Mouse (Mus musculus) liver, embryonic 14.5 days (tissue): ENCODE measurements at regions not wholly inside any gene's neighbourhood (a gene's known extent, or its start where the extent isn't known, plus 50 kb on each side); places are given as distances from the start of the nearest gene placed in this dataset.

Experiments used
- ATAC-seq: fragments of 200-750 bp; cut with Nextera tagmentation; 2 replicates; pipeline ENCODE4 v1.8.0; 2017; ENCODE audit warnings: moderate number of reproducible peaks, mild to moderate bottlenecking, moderate library complexity; ENCODE audit not compliant: insufficient read depth
- DNase-seq, 3 experiments: peaks; one replicate each; pipeline ENCODE4 v3.0.0-alpha.2; 2012 to 2013; ENCODE audit warnings: low read depth in 3 of 3, low spot score in 3 of 3
- H3K27ac ChIP-seq: fragments of 300-500 bp; sonication (generic); 2 replicates; pipeline ENCODE4 v1.5.1; 2014; ENCODE audit warnings: moderate library complexity, mild to moderate bottlenecking, control low read depth, inconsistent platforms
- H3K27me3 ChIP-seq: fragments of 300-500 bp; sonication (generic); 2 replicates; pipeline ENCODE4 v1.6.1; 2014; ENCODE audit warnings: mild to moderate bottlenecking, low read length, moderate library complexity; ENCODE audit not compliant: control insufficient read depth, insufficient read depth
- H3K36me3 ChIP-seq: fragments of 300-500 bp; sonication (generic); replicated peaks from 2 replicates; pipeline ENCODE4 v1.6.1; 2014; ENCODE audit warnings: low read depth; ENCODE audit not compliant: control insufficient read depth, insufficient read depth
- H3K4me1 ChIP-seq, 2 experiments: fragments of 200-500 bp in 1 of 2; fragments of 300-500 bp in 1 of 2; sonication (generic) in 1 of 2; replicated peaks; 2 replicates each; pipeline ENCODE4 v1.6.1; 2012 to 2014; ENCODE audit warnings: antibody characterized with exemption in 1 of 2, inconsistent platforms in 1 of 2, low read length in 1 of 2; ENCODE audit not compliant: control insufficient read depth in 2 of 2, insufficient read depth in 2 of 2
- H3K4me2 ChIP-seq: fragments of 300-500 bp; sonication (generic); 2 replicates; pipeline ENCODE4 v1.6.1; 2014; ENCODE audit warnings: low read depth, mild to moderate bottlenecking, control low read depth, moderate library complexity
- H3K4me3 ChIP-seq, 2 experiments: fragments of 200-500 bp in 1 of 2; fragments of 300-500 bp in 1 of 2; sonication (generic) in 1 of 2; 2 replicates each; pipeline ENCODE4 v1.5.1; 2012 to 2014; ENCODE audit warnings: low read depth in 2 of 2, low read length in 2 of 2, mild to moderate bottlenecking in 2 of 2, control low read depth in 1 of 2, inconsistent platforms in 1 of 2, moderate library complexity in 1 of 2; ENCODE audit not compliant: insufficient read depth in 1 of 2
- H3K9ac ChIP-seq: fragments of 300-500 bp; sonication (generic); replicated peaks from 2 replicates; pipeline ENCODE4 v1.6.1; 2014; ENCODE audit warnings: mild to moderate bottlenecking, control low read depth, moderate library complexity
- H3K9me3 ChIP-seq: fragments of 300-500 bp; sonication (generic); 2 replicates; pipeline ENCODE4 v1.6.1; 2016; ENCODE audit warnings: low read length, mixed read lengths; ENCODE audit not compliant: control insufficient read depth
- CTCF ChIP-seq: IDR thresholded peaks from 2 replicates; pipeline ENCODE4 v1.5.1; 2016; ENCODE audit warnings: antibody characterized with exemption, low read depth, control low read depth
- EP300 ChIP-seq: IDR thresholded peaks from 2 replicates; pipeline ENCODE4 v1.6.1; 2016; ENCODE audit warnings: antibody characterized with exemption, low read depth
- WGBS: fragments of 180-500 bp; shearing (Covaris S2); extraction: QIAGEN DNeasy Blood & Tissue Kit; methylation state at CpG from one replicate; pipeline ENCODE4 v1.1.7; 2014; ENCODE audit not compliant: insufficient replicate concordance; 5-methylcytosine and 5-hydroxymethylcytosine counted together

DNA sequence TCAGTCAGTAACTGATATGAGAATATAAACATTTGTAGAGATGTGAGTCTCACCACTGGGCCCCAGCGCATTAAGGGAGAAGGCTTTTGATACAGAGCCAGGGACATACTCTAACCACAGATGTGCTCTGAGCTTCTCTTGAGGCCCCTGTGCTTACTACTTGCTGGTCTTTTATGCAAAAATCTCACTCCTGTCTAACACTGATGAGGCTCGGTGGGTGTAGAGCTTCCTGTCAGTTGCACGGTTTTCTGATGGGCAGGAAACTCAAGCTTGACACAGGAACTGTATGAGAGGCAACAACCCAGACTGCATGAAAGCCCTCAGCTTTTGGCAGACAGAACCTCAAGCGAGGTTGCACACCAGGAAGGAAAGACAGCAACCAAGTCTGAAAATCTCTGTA is 789.0 kb upstream of the Lrrc6 start:
- Histone ChIP-seq H3K36me3 (no peaks in the 10 kb centered on the region), H3K4me2 (no peak overlapping the region), H3K4me3 (no peak overlapping the region), H3K9me3 (no peaks in the 10 kb centered on the region), H3K9ac (no peak overlapping the region), H3K27ac (no peak overlapping the region), H3K27me3 (no peaks in the 10 kb centered on the region), H3K4me1 (peaks cover 0 to 9% of the 10 kb centered on the region in 2 experiments; a peak in 2 of 4 replicates)
- no peak for DNase-seq
- no peak for TF ChIP-seq CTCF
- WGBS, result 13% methylated on average over 4 of the region's 4 CpGs
- ATAC-seq, result no peak

DNA sequence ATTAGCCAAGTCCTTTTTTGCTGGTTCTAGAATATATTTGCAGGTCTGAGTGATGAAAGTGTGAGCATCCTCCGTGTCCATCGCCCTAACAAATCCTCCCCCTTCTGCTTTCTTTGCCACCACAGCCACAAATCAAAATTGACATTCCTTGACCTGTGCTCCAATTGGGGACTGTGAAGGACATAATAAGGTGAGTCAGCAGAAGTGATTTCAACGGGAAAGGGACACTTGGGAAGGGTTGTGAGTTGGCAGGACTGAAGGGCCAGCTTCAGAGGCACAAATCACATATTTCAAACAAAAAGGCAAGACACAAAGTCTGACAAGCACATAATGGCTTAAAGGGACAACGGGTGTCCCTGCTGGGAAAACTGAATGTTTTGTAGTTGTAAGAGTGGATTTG is 784.2 kb upstream of the Lrrc6 start:
- H3K27ac ChIP-seq, result no peak overlapping the region
- 46% methylated on average over 4 of the region's 4 CpGs for WGBS
- H3K27me3 ChIP-seq, result no peaks in the 10 kb centered on the region
- H3K9ac ChIP-seq, result no peak overlapping the region
- TF ChIP-seq CTCF (no peak), EP300 (no peak)
- no peak overlapping the region for H3K4me2 ChIP-seq
- H3K4me3 ChIP-seq, result no peak overlapping the region
- no peak for DNase-seq
- no peak for ATAC-seq
- no peaks in the 10 kb centered on the region for H3K9me3 ChIP-seq
- no peaks in the 10 kb centered on the region for H3K36me3 ChIP-seq
- peaks cover 0 to 7% of the 10 kb centered on the region in 2 experiments; a peak in 2 of 4 replicates for H3K4me1 ChIP-seq

DNA sequence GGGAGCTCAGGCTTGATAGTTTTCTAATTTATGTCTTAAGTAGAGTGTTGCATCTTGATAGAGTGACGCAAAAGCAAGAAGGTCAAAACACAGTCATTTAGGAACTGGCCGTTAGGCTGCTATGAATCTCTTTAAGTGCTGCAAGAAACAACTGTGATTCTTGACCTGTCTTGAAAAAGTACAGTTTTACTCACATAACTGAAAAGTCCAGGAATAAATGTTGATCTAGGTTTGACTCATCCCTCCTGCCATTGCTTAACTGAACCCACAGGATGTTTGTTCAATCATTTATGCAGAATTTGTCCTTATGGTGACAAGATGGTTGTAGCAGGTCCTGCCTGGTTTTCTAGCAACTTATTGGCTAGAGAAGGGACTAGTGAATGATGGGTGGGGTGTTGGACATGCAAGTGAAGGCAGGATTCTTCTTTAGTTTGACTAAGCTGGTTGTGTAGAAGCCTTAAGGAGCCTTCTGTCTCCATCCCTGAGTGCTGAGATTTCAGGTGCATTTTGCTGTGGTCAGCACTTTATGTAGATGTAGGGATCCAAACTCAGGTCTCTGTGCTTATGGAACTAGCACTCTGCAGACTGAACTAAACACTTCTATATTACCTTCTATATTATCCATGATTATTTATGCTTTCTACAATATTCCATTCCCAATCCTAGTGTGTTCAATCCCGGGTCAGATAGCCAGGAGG is 782.7 kb upstream of the Lrrc6 start:
- ATAC-seq (no peak), DNase-seq (no peak)
- Histone ChIP-seq H3K4me3 (no peak overlapping the region), H3K4me1 (no peaks in the 10 kb centered on the region), H3K9ac (no peak overlapping the region), H3K4me2 (no peak overlapping the region), H3K27ac (no peak overlapping the region), H3K9me3 (no peaks in the 10 kb centered on the region), H3K27me3 (no peaks in the 10 kb centered on the region), H3K36me3 (no peaks in the 10 kb centered on the region)
- no peak for TF ChIP-seq EP300
- TF ChIP-seq CTCF, result no peak
- 49% methylated on average over 3 of the region's 3 CpGs for WGBS

DNA sequence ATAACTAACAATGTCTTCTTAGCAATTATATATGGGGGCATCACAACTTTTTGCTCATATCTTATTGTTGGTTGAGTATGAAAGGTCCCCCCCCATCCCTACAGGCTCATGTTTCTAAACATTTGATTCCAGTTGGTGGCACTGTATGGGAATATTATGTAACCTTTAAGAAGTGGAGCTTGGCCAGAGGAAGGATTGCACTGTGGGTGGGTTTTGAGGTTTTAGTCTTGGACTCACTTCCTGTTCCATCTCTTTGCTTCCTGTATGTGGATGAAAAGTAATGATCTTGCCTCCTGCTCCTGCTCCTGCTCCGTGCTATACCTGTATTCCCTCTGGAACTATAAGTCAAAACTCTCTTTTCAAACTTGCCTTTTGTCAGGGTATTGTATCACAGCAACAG is 778.2 kb upstream of the Lrrc6 start:
- Histone ChIP-seq H3K4me2 (no peak overlapping the region), H3K27ac (no peak overlapping the region), H3K9me3 (no peaks in the 10 kb centered on the region), H3K36me3 (no peaks in the 10 kb centered on the region), H3K9ac (no peak overlapping the region), H3K4me3 (no peak overlapping the region), H3K27me3 (no peaks in the 10 kb centered on the region), H3K4me1 (no peaks in the 10 kb centered on the region)
- 31% methylated on average over 1 of the region's 1 CpGs for WGBS
- DNase-seq (no peak), ATAC-seq (no peak)
- TF ChIP-seq CTCF, result no peak
- no peak for TF ChIP-seq EP300

DNA sequence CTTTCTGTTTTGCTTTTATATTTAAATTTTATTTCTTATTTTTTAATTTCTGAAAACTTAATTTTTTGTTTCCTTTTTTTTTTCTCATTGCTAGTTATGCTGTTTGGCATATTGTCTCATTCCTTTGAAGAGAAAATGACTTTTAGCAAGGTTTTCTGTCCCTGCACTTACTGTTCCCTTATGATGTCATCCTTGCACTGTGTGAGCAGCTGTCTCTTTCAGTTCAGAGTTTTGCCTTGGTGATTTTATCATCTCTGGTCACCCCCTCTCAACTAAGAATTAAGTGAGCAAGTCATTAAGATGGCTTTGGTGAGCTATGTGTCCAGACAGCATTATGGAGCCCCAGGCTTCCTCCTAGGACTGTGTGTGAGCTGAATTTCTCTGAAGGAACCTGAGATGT is 774.3 kb upstream of the Lrrc6 start:
- Histone ChIP-seq H3K4me3 (no peak overlapping the region), H3K36me3 (no peaks in the 10 kb centered on the region)

More for the DNA sequence above, 774.3 kb upstream of the Lrrc6 start:
- ATAC-seq (no peak), DNase-seq (no peak)
- TF ChIP-seq CTCF (no peak), EP300 (no peak)
- no peak overlapping the region for H3K9ac ChIP-seq
- no peak overlapping the region for H3K4me2 ChIP-seq
- H3K27me3 ChIP-seq, result no peaks in the 10 kb centered on the region
- H3K27ac ChIP-seq, result no peak overlapping the region
- H3K9me3 ChIP-seq, result no peaks in the 10 kb centered on the region
- no peaks in the 10 kb centered on the region for H3K4me1 ChIP-seq
